Mouse (Mus musculus) C2C12 (cell line): Measurements from ENCODE around the gene Ralgps2.

Source experiments
- CTCF ChIP-seq: IDR thresholded peaks from one replicate; pipeline ENCODE4 v1.5.1; 2011; ENCODE audit not compliant: control insufficient read depth, insufficient read depth, insufficient read length
- MAX ChIP-seq: IDR thresholded peaks from one replicate; pipeline ENCODE4 v1.6.1; 2011; ENCODE audit warnings: mild to moderate bottlenecking, control low read depth

- TF ChIP-seq CTCF: no peak
- no peak for TF ChIP-seq MAX
These were observed 24.5 kb downstream of the Ralgps2 start for GRCm38 (mm10) chr1:156914942-156915341.
